In the genomic region with DNA sequence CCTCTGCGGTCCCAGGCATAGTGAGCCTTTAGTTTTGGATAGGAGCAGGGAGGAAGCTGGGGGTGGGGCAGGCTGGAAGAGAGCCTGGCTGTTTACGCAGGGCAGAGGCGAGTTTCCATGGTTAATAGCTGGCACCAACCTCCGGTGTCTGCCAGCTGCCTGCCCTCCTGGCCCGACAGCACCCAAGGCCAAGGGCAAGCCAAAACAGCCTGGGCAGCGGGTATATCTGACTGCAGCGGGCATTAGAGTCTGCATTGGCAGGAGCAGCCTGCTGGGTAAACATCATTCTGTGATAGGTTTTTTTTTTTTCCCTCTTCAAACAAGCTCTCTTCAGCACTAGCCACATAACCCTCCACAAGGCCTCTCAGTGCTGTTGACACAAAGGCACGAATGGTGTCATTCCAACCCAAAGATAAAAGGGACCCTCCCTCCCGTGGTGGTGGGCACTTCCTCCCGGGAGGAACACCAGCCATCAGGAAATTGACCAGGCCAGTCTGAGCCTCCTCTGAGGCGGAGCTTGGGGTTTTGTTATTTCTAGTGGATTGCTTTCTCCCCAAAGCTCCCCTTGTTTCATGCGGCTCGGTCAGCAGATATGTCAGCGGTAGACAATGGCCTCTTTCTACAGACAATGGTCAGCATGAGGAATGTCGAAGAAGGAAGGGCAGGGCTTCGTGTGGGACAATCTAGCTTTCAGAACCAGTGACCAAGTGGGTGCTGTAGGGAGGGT, we compare ENCODE assay signal across 9 mouse cellular contexts.
DNase-seq lines count a peak whose midpoint lies in the region; ATAC-seq and TF ChIP-seq lines count a peak whose summit lies in the region.
"Had no signal": no experiment of that assay in that cellular context is flagged by ENCODE, and none has a peak within 500 bp of the region (broad histone marks: within the 10 kb centered on the region; RNA-seq: fewer than 3 reads in every experiment).

No protein-coding gene starts in this region.

- H3K9ac ChIP-seq in heart, embryonic 11.5 days (ENCODE audit: low read depth, low read length), result peak overlapping the region; percentile 6

- no peaks in the 10 kb centered on the region for H3K36me3 ChIP-seq in forebrain, embryonic 10.5 days (replicated peaks)
- H3K36me3 ChIP-seq in heart, embryonic 11.5 days (ENCODE audit: control insufficient read depth, insufficient read depth, low read length), result no peaks in the 10 kb centered on the region
- H3K36me3 ChIP-seq in midbrain, embryonic 10.5 days, result no peaks in the 10 kb centered on the region
- H3K36me3 ChIP-seq in small intestine, adult 2 months (ENCODE audit: control insufficient read depth, insufficient read depth, low read length), result no peaks in the 10 kb centered on the region

- peaks cover 56% of the 10 kb centered on the region for H3K4me1 ChIP-seq in forebrain, embryonic 10.5 days
- peaks cover 16% of the 10 kb centered on the region for H3K4me1 ChIP-seq in heart, embryonic 11.5 days (ENCODE audit: control insufficient read depth, insufficient read depth, low read length)
- peaks cover 57% of the 10 kb centered on the region for H3K4me1 ChIP-seq in midbrain, embryonic 10.5 days
- H3K4me1 ChIP-seq in small intestine, adult 2 months (ENCODE audit: control insufficient read depth, insufficient read depth, insufficient read length, low read length), result peaks cover 14% of the 10 kb centered on the region

- peak overlapping the region; percentile 37 for H3K4me3 ChIP-seq in forebrain, embryonic 10.5 days
- peak overlapping the region; percentile 28 for H3K4me3 ChIP-seq in heart, embryonic 11.5 days (ENCODE audit: low read depth, low read length)
- H3K4me3 ChIP-seq in midbrain, embryonic 10.5 days, result peak overlapping the region; percentile 37
- no peak overlapping the region; the same call in 1 of the 2 replicates for H3K4me3 ChIP-seq in small intestine, adult 2 months (ENCODE audit: low read depth, low read length)
- H3K4me3 ChIP-seq: myocyte had no signal

- intact Hi-C loops in left cerebral cortex, postnatal 4 days (cut with DNase I), result no loop called here

- peak overlapping the region; percentile 86 for H3K27ac ChIP-seq in forebrain, embryonic 10.5 days
- H3K27ac ChIP-seq in heart, embryonic 11.5 days (ENCODE audit: low read depth, low read length), result peak overlapping the region; percentile 67
- H3K27ac ChIP-seq in midbrain, embryonic 10.5 days (replicated peaks), result peak overlapping the region; percentile 87
- 0 out of 2 replicates have a peak overlapping the region, but pooled peaks have one; percentile 5 for H3K27ac ChIP-seq in small intestine, adult 2 months (ENCODE audit: insufficient read depth, low read depth, low read length)

- peak; percentile 47 for ATAC-seq in heart, embryonic 11.5 days (replicated peaks; ENCODE audit: insufficient number of reproducible peaks, low FRiP score, low TSS enrichment)

- DNase-seq in adrenal gland, postnatal 4 days (ENCODE audit: low spot score in 2 of 2), result peak; percentile 30 to 59
- DNase-seq in forebrain, embryonic 10.5 days (ENCODE audit: extremely low spot score, low spot score), result peak; percentile 50
- DNase-seq in kidney, adult 9 months, result peak; percentile 88
- peak; percentile 90 for DNase-seq in left cerebral cortex, postnatal 4 days
- peak; percentile 68 for DNase-seq in midbrain, embryonic 10.5 days (ENCODE audit: low spot score)
- no peak for DNase-seq in spleen, postnatal 14 days (ENCODE audit: low spot score in 2 of 2)

- peak overlapping the region; percentile 57 for H3K4me2 ChIP-seq in heart, embryonic 11.5 days

- no peaks in the 10 kb centered on the region for H3K9me3 ChIP-seq in forebrain, embryonic 10.5 days
- H3K9me3 ChIP-seq in heart, embryonic 11.5 days (replicated peaks; ENCODE audit: control insufficient read depth, low read length), result no peaks in the 10 kb centered on the region
- no peaks in the 10 kb centered on the region for H3K9me3 ChIP-seq in midbrain, embryonic 10.5 days (replicated peaks)

- peaks cover 13% of the 10 kb centered on the region for H3K27me3 ChIP-seq in forebrain, embryonic 10.5 days (ENCODE audit: poor library complexity, severe bottlenecking)
- H3K27me3 ChIP-seq in heart, embryonic 11.5 days (ENCODE audit: control insufficient read depth, insufficient read depth, low read length), result no peaks in the 10 kb centered on the region
- peaks cover 32% of the 10 kb centered on the region for H3K27me3 ChIP-seq in midbrain, embryonic 10.5 days (ENCODE audit: low read depth, poor library complexity, severe bottlenecking)
- H3K27me3 ChIP-seq in small intestine, adult 2 months (ENCODE audit: control insufficient read depth, insufficient read depth, low read length), result no peaks in the 10 kb centered on the region

- 4% methylated on average over 16 of the region's 16 CpGs for WGBS in forebrain, embryonic 10.5 days
- WGBS in heart, embryonic 11.5 days (ENCODE audit: insufficient replicate concordance), result 6% methylated on average over 16 of the region's 16 CpGs
- 3% methylated on average over 16 of the region's 16 CpGs for WGBS in midbrain, embryonic 10.5 days
- WGBS in small intestine, adult 2 months, result 6% methylated on average over 16 of the region's 16 CpGs

- no peak for TF ChIP-seq CTCF in small intestine, adult 2 months (IDR thresholded peaks at IDR 0.05; ENCODE audit: extremely low read depth, insufficient read length, insufficient replicate concordance, low read depth, low read length)

- no peak for TF ChIP-seq POLR2A in small intestine, adult 2 months (IDR thresholded peaks at IDR 0.05; ENCODE audit: low read depth, low read length)

Comparison
In these comparisons a context has a peak if more than half of its experiments do, and no peak if none do; other contexts are left out.
1. DNase-seq: peak in adrenal gland, postnatal 4 days (2 of 2), forebrain, embryonic 10.5 days (single experiment), kidney, adult 9 months (single experiment), left cerebral cortex, postnatal 4 days (single experiment) and midbrain, embryonic 10.5 days (single experiment); none in spleen, postnatal 14 days (0 of 2).
2. H3K27ac ChIP-seq: peak in every context shown above with its lines; median percentile 87 in midbrain, embryonic 10.5 days; 86 in forebrain, embryonic 10.5 days; 67 in heart, embryonic 11.5 days; 5 in small intestine, adult 2 months.